Comparison of ENCODE assay signal across 11 mouse cellular contexts in the genomic region with DNA sequence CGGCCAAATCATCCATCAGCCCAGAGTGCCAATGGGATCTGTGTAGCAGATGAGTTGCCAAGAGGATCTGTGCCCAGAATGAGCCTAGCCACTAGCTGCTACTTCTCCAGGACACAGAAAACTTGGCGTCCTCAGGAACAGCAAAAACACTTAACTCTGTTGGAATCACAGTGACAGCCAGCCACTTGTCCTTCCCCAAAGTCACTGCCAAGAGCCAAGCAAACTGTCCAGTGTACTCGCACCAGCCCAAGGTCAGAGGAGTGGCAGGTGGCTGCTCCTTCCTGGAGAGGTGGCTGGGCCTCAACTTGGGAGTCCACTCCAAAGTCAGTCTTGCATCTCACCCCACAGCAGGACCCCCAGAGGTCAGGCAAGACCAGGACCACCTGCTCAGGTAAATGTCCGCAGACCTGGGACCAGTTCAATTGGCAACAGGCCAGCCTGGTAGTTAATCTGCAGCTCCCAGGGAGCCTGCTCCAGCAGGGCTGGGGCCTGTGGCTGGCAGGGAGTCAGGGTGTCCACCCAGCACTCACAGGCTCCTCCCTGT. TPM values are rescaled to one million over a fixed set of nuclear protein-coding genes. Genes with fewer than 3 reads are reported as not detected.
DNase-seq lines count a peak whose midpoint lies in the region; ATAC-seq lines count a peak whose summit lies in the region.
"Had no signal": no experiment of that assay in that cellular context is flagged by ENCODE, and none has a peak within 500 bp of the region (broad histone marks: within the 10 kb centered on the region; RNA-seq: fewer than 3 reads in every experiment).

No protein-coding gene starts in this region.

- no peaks in the 10 kb centered on the region for H3K27me3 ChIP-seq in kidney, embryonic 15.5 days
- H3K27me3 ChIP-seq: liver, embryonic 15.5 days; neural tube, embryonic 12.5 days had no signal

- no peaks in the 10 kb centered on the region for H3K9me3 ChIP-seq in kidney, embryonic 15.5 days (replicated peaks)
- H3K9me3 ChIP-seq: forebrain, embryonic 10.5 days; liver, embryonic 15.5 days; neural tube, embryonic 12.5 days had no signal

- ATAC-seq in kidney, embryonic 15.5 days (replicated peaks; ENCODE audit: low FRiP score), result no peak

- no peak overlapping the region for H3K4me2 ChIP-seq in kidney, embryonic 15.5 days
- H3K4me2 ChIP-seq: liver, embryonic 15.5 days; neural tube, embryonic 12.5 days had no signal

- H3K4me1 ChIP-seq in kidney, embryonic 15.5 days, result peaks cover 16% of the 10 kb centered on the region
- H3K4me1 ChIP-seq: liver, embryonic 15.5 days; neural tube, embryonic 12.5 days had no signal

- no peak overlapping the region for H3K9ac ChIP-seq in kidney, embryonic 15.5 days
- H3K9ac ChIP-seq: liver, embryonic 15.5 days; neural tube, embryonic 12.5 days had no signal

- DNase-seq in kidney, adult 18-20 months, result peak; percentile 66
- DNase-seq in cerebellum, adult 18-20 months, result peak; percentile 37 to 39
- DNase-seq in cerebellum, postnatal 36 days, result peak; percentile 26 to 48
- DNase-seq in kidney, adult 9 months, result peak; percentile 60
- DNase-seq in retina, embryonic 14.5 days (ENCODE audit: low spot score), result no peak
- no peak for DNase-seq in frontal cortex, adult 2 months (ENCODE audit: extremely low spot score in 1 of 2, low spot score in 1 of 2)
- no peak for DNase-seq in right cerebral cortex, postnatal 14 days

- no peak overlapping the region for H3K27ac ChIP-seq in kidney, embryonic 15.5 days
- H3K27ac ChIP-seq: liver, embryonic 15.5 days; neural tube, embryonic 12.5 days had no signal

- 89% methylated on average over 4 of the region's 4 CpGs for WGBS in kidney, embryonic 15.5 days

- H3K36me3 ChIP-seq in kidney, embryonic 15.5 days, result peaks cover 25% of the 10 kb centered on the region
- H3K36me3 ChIP-seq: liver, embryonic 15.5 days; neural tube, embryonic 12.5 days had no signal

- H3K4me3 ChIP-seq in kidney, embryonic 15.5 days (replicated peaks), result no peak overlapping the region
- H3K4me3 ChIP-seq: forebrain, embryonic 10.5 days; liver, embryonic 15.5 days; neural tube, embryonic 12.5 days had no signal

RNA-seq across cellular contexts. Expression of a gene that starts 24.8 kb away (rescaled TPM):
- polyA plus RNA-seq in kidney, embryonic 15.5 days (2015; fragmentation: Nextera tagmentation; extraction: Ambion mirVana), result 49.4 and 52.8 TPM in 2 replicates
- 8.8 and 9.5 TPM in 2 replicates for polyA plus RNA-seq in frontal cortex, adult 2 months (2012; rRNA removed)

Comparison
In these comparisons a context has a peak if more than half of its experiments do, and no peak if none do; other contexts are left out.
1. DNase-seq: peak in kidney, adult 18-20 months (single experiment), cerebellum, adult 18-20 months (2 of 2), cerebellum, postnatal 36 days (2 of 2) and kidney, adult 9 months (single experiment); none in retina, embryonic 14.5 days (single experiment), frontal cortex, adult 2 months (0 of 2) and right cerebral cortex, postnatal 14 days (single experiment).